Mouse (Mus musculus) ovary, postnatal 36 days (tissue): ENCODE data around the gene Olfr31.

Source experiments
- DNase-seq: peaks from one replicate; pipeline ENCODE4 v3.0.0; 2022; ENCODE audit warnings: low spot score, mixed read lengths

Gene Olfr31

GRCm38 (mm10) chr14:14354511-14355359 lies 32.1 kb downstream of the Olfr31 start:
- DNase-seq, result no peak

- DNase-seq, result no peak
Measured at GRCm38 (mm10) chr14:14355360-14355646, 32.7 kb downstream of the Olfr31 start.
